Mouse (Mus musculus): ENCODE results near the gene Asb4. TPM values are rescaled to one million over a fixed set of nuclear protein-coding genes. Genes with fewer than 3 reads are reported as not detected.

Asb4 gene
- not detected for total RNA-seq (2023)

DNA sequence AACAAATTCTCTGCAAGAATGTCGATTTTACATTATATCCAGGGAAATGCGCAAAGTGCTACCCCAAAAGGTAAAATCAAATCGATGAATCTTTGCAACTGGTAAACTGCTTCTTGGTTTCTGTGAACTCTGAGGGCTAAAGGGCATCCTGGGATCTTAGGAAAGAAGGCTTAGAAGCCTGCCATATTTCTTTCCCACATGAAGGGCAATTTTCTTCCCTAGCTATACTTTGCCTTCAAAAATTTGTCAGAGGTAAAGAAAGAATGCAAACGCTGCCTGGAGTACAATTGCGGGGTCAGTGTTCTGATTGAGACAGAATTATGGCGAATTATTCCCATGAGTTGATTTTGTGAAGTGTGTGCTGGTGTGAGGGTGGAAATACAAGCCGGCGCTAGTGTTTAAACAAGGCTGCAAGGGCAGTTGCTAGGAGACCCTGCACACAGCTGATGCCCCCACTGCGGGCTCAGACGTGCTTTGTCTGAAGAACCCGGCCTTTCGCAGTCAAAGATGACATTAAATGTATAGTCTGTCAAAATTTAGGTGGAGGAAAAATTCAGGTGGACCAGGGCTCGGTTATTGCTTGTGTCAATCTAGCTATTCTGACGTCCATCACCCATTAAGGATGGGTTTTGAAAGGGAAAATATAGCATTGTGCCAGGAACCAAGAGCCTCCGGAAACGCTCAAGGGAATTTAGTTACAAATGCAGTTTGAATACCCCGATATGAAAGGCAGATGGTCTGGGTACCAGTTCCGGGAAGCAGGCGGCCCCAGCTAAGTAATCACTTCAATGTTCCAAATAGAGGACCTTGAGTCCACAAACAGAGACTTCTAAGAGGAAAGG, at the start of gene Asb4:
TSS of gene Asb4 (plus strand) at position 51 of the 842 bp plus-strand sequence.

Other genes starting within 250 kb of the Asb4 start
- not detected for gene Pon1, start 189.4 kb upstream of the Asb4 start, total RNA-seq (2023)
- gene Pon3, start 127.1 kb upstream of the Asb4 start, total RNA-seq (2023) = 1 to 10 TPM; 2.4 to 4.5 TPM
- gene Pon2, start 84.9 kb upstream of the Asb4 start, total RNA-seq (2023) = 10 to 100 TPM; 32.6 to 33.8 TPM
- not detected for gene Pdk4, start 112.9 kb downstream of the Asb4 start, total RNA-seq (2023)

Data from T-cell, adult 66 days (primary cell).